Mouse (Mus musculus): Measurements from ENCODE around the gene Gm26661. TPM values are rescaled to one million over a fixed set of nuclear protein-coding genes. Genes with fewer than 3 reads are reported as not detected.

Gm26661 gene
- polyA plus RNA-seq, 1 experiment from 2014 or later, result not detected

- no peak overlapping the region for H3K4me2 ChIP-seq (ENCODE audit: low read length)
- peaks cover 5% of the 10 kb centered on the region; the same call in 1 of the 2 replicates for H3K4me1 ChIP-seq (ENCODE audit: control insufficient read depth, insufficient read depth, low read length)
- no peak overlapping the region for H3K4me3 ChIP-seq (ENCODE audit: low read depth, low read length)
- 56% methylated on average over 1 of the region's 1 CpGs for WGBS
- ATAC-seq (no peak), DNase-seq (ENCODE audit: low spot score) (no peak)
- H3K9ac ChIP-seq (ENCODE audit: low read length), result no peak overlapping the region
- no peaks in the 10 kb centered on the region for H3K9me3 ChIP-seq (replicated peaks; ENCODE audit: control insufficient read depth, low read length)
- H3K36me3 ChIP-seq (ENCODE audit: control insufficient read depth, insufficient read depth, low read length), result no peaks in the 10 kb centered on the region
- H3K27me3 ChIP-seq (replicated peaks; ENCODE audit: control insufficient read depth, insufficient read depth, low read length), result no peaks in the 10 kb centered on the region
- H3K27ac ChIP-seq (ENCODE audit: low read depth, low read length), result no peak overlapping the region
Measured at GRCm38 (mm10) chr14:7831770-7832439, 40.5 kb downstream of the Gm26661 start.

- H3K9me3 ChIP-seq (replicated peaks; ENCODE audit: control insufficient read depth, low read length), result no peaks in the 10 kb centered on the region
- no peak overlapping the region for H3K4me3 ChIP-seq (ENCODE audit: low read depth, low read length)
- H3K4me2 ChIP-seq (ENCODE audit: low read length), result no peak overlapping the region
- H3K36me3 ChIP-seq (ENCODE audit: control insufficient read depth, insufficient read depth, low read length), result no peaks in the 10 kb centered on the region
- peaks cover under 1% of the 10 kb centered on the region; the same call in 1 of the 2 replicates for H3K4me1 ChIP-seq (ENCODE audit: control insufficient read depth, insufficient read depth, low read length)
- WGBS, result 99% methylated on average over 5 of the region's 5 CpGs
- DNase-seq (ENCODE audit: low spot score) (no peak), ATAC-seq (no peak)
- H3K9ac ChIP-seq (ENCODE audit: low read length), result no peak overlapping the region
- H3K27me3 ChIP-seq (replicated peaks; ENCODE audit: control insufficient read depth, insufficient read depth, low read length), result no peaks in the 10 kb centered on the region
- no peak overlapping the region for H3K27ac ChIP-seq (ENCODE audit: low read depth, low read length)
Measured at GRCm38 (mm10) chr14:7832440-7832783, 41.0 kb downstream of the Gm26661 start.

- Histone ChIP-seq H3K4me3 (ENCODE audit: low read depth, low read length) (no peak overlapping the region), H3K4me2 (ENCODE audit: low read length) (no peak overlapping the region), H3K27me3 (replicated peaks; ENCODE audit: control insufficient read depth, insufficient read depth, low read length) (no peaks in the 10 kb centered on the region), H3K9ac (ENCODE audit: low read length) (no peak overlapping the region), H3K27ac (ENCODE audit: low read depth, low read length) (no peak overlapping the region), H3K4me1 (ENCODE audit: control insufficient read depth, insufficient read depth, low read length) (no peaks in the 10 kb centered on the region), H3K36me3 (ENCODE audit: control insufficient read depth, insufficient read depth, low read length) (no peaks in the 10 kb centered on the region), H3K9me3 (replicated peaks; ENCODE audit: control insufficient read depth, low read length) (no peaks in the 10 kb centered on the region)
- ATAC-seq, result no peak
- DNase-seq (ENCODE audit: low spot score), result no peak
- 77% methylated on average over 4 of the region's 4 CpGs for WGBS
Measured at GRCm38 (mm10) chr14:7833458-7833857, 42.1 kb downstream of the Gm26661 start.

- H3K9me3 ChIP-seq (replicated peaks; ENCODE audit: control insufficient read depth, low read length), result no peaks in the 10 kb centered on the region
- H3K27me3 ChIP-seq (replicated peaks; ENCODE audit: control insufficient read depth, insufficient read depth, low read length), result no peaks in the 10 kb centered on the region
- no peak overlapping the region for H3K4me2 ChIP-seq (ENCODE audit: low read length)
- no peak overlapping the region for H3K9ac ChIP-seq (ENCODE audit: low read length)
- DNase-seq (ENCODE audit: low spot score) (no peak), ATAC-seq (no peak)
- no peak overlapping the region for H3K27ac ChIP-seq (ENCODE audit: low read depth, low read length)
- 81% methylated on average over 5 of the region's 5 CpGs for WGBS
- no peak overlapping the region for H3K4me3 ChIP-seq (ENCODE audit: low read depth, low read length)
- H3K36me3 ChIP-seq (ENCODE audit: control insufficient read depth, insufficient read depth, low read length), result no peaks in the 10 kb centered on the region
- no peaks in the 10 kb centered on the region for H3K4me1 ChIP-seq (ENCODE audit: control insufficient read depth, insufficient read depth, low read length)
Measured at GRCm38 (mm10) chr14:7838564-7839089, 47.2 kb downstream of the Gm26661 start.

- H3K4me3 ChIP-seq (ENCODE audit: low read depth, low read length), result no peak overlapping the region
- DNase-seq (ENCODE audit: low spot score) (no peak), ATAC-seq (no peak)
- WGBS, result 55% methylated on average over 8 of the region's 8 CpGs
- no peak overlapping the region for H3K4me2 ChIP-seq (ENCODE audit: low read length)
- H3K36me3 ChIP-seq (ENCODE audit: control insufficient read depth, insufficient read depth, low read length), result no peaks in the 10 kb centered on the region
- H3K27ac ChIP-seq (ENCODE audit: low read depth, low read length), result no peak overlapping the region
- H3K9ac ChIP-seq (ENCODE audit: low read length), result no peak overlapping the region
- no peaks in the 10 kb centered on the region for H3K4me1 ChIP-seq (ENCODE audit: control insufficient read depth, insufficient read depth, low read length)
- no peaks in the 10 kb centered on the region for H3K9me3 ChIP-seq (replicated peaks; ENCODE audit: control insufficient read depth, low read length)
- no peaks in the 10 kb centered on the region for H3K27me3 ChIP-seq (replicated peaks; ENCODE audit: control insufficient read depth, insufficient read depth, low read length)
Measured at GRCm38 (mm10) chr14:7839950-7840514, 48.6 kb downstream of the Gm26661 start.

Other genes starting within 250 kb of the Gm26661 start
- 2.9 and 4.1 TPM in 2 replicates for gene Gm3558, start 223.0 kb upstream of the Gm26661 start, polyA plus RNA-seq (2014; fragmentation: Nextera tagmentation; extraction: Ambion mirVana)
- gene Gm10338, start 196.0 kb upstream of the Gm26661 start, polyA plus RNA-seq (2014; fragmentation: Nextera tagmentation; extraction: Ambion mirVana), result not detected in 2 replicates
- not detected in 2 replicates for gene Gm10128, start 147.6 kb upstream of the Gm26661 start, polyA plus RNA-seq (2014; fragmentation: Nextera tagmentation; extraction: Ambion mirVana)
- 6.8 and 8.0 TPM in 2 replicates for gene Flnb, start 26.4 kb downstream of the Gm26661 start, polyA plus RNA-seq (2014; fragmentation: Nextera tagmentation; extraction: Ambion mirVana)
- gene Gm45521, start 165.7 kb downstream of the Gm26661 start, polyA plus RNA-seq (2014; fragmentation: Nextera tagmentation; extraction: Ambion mirVana), result 0.28 TPM in 1 of 2 replicates, not detected in the other
- gene Dnase1l3, start 203.0 kb downstream of the Gm26661 start, polyA plus RNA-seq (2014; fragmentation: Nextera tagmentation; extraction: Ambion mirVana), result 0.05 and 0.15 TPM in 2 replicates
- gene Abhd6, start 211.3 kb downstream of the Gm26661 start, polyA plus RNA-seq (2014; fragmentation: Nextera tagmentation; extraction: Ambion mirVana), result 33.5 and 34.1 TPM in 2 replicates

Measured in forebrain, embryonic 14.5 days (tissue).